Comparison of ENCODE assay signal across 9 mouse cellular contexts in the genomic region with DNA sequence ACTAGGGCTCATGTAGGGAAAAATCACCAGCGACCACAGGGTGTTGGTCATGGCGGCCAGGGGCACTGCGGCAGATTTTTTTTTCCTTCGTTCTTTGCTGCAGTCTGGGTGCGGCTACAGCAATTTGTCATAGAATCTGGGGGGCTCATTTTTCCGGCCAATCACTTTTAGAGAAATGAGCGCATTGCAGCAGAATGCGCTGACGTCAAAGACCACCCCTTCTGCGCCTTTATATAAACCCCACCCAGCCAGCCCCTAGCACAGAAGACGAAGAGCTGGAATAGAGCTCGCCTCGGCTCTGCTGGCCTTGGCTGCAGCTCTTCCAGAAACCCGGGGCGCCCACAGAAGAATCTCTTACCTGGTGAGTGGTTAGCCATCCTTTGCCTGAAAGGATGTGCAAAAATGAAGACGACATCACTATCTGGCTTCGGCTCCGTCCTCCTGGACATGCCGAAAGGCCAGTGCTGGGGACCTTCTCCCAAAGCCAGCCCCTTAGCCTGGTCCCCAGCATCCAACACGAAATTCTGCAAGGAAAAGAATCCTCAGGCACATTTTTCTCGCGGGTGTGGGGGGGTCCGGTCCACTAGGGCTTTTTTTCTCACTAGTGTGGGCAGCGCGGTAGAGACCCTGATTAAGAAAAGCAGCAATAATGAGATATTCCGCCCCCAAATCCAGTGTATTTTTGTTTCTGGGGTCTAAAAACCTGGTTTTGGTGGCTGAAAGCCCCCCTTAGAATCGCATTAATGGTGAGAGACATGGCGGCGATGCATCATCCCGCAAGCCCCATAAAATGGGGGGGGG. TPM values are rescaled to one million over a fixed set of nuclear protein-coding genes. Genes with fewer than 3 reads are reported as not detected.
A peak's percentile ranks its signal among the peaks of the same experiment; 100 is the strongest.
DNase-seq lines count a peak whose midpoint lies in the region; ATAC-seq lines count a peak whose summit lies in the region.
"Had no signal": no experiment of that assay in that cellular context is flagged by ENCODE, and none has a peak within 500 bp of the region (broad histone marks: within the 10 kb centered on the region; RNA-seq: fewer than 3 reads in every experiment).

No protein-coding gene starts in this region.

- peak; percentile 80 for DNase-seq in R1 (ENCODE audit: low read depth, low spot score)
- DNase-seq in forebrain, embryonic 14.5 days (ENCODE audit: low spot score), result peak; percentile 92
- peak; percentile 60 to 68 for DNase-seq in left cerebral cortex, adult 18-20 months (ENCODE audit: low spot score in 2 of 2)
- DNase-seq in midbrain, embryonic 11.5 days (ENCODE audit: low spot score, missing footprints), result peak; percentile 93
- DNase-seq in testis, postnatal 10 days (ENCODE audit: low spot score), result peak; percentile 58
- no peak for DNase-seq in thymus, postnatal 14 days

- peaks cover 4% of the 10 kb centered on the region; the same call in 1 of the 2 replicates for H3K36me3 ChIP-seq in forebrain, embryonic 14.5 days (ENCODE audit: control insufficient read depth, insufficient read depth, low read length)
- no peaks in the 10 kb centered on the region for H3K36me3 ChIP-seq in heart, embryonic 15.5 days
- H3K36me3 ChIP-seq in midbrain, embryonic 11.5 days (ENCODE audit: control insufficient read depth, insufficient read depth, low read length), result no peaks in the 10 kb centered on the region; the same call in 1 of the 2 replicates

- WGBS in forebrain, embryonic 14.5 days, result 48% methylated on average over 30 of the region's 30 CpGs
- WGBS in heart, embryonic 15.5 days, result 47% methylated on average over 30 of the region's 30 CpGs
- 51% methylated on average over 30 of the region's 30 CpGs for WGBS in midbrain, embryonic 11.5 days

- H3K27me3 ChIP-seq in forebrain, embryonic 14.5 days (replicated peaks; ENCODE audit: control insufficient read depth, insufficient read depth, low read length), result no peaks in the 10 kb centered on the region
- H3K27me3 ChIP-seq in heart, embryonic 15.5 days, result no peaks in the 10 kb centered on the region
- peaks cover 2% of the 10 kb centered on the region; the same call in 1 of the 2 replicates for H3K27me3 ChIP-seq in midbrain, embryonic 11.5 days (ENCODE audit: control insufficient read depth, insufficient read depth, low read length)

- no peaks in the 10 kb centered on the region for H3K4me1 ChIP-seq in brown adipose tissue, adult 24 weeks (ENCODE audit: control insufficient read depth, insufficient read depth, insufficient read length, low read length)
- no peaks in the 10 kb centered on the region for H3K4me1 ChIP-seq in forebrain, embryonic 14.5 days (ENCODE audit: control insufficient read depth, insufficient read depth, low read length)
- H3K4me1 ChIP-seq in heart, embryonic 15.5 days (replicated peaks), result no peaks in the 10 kb centered on the region
- peaks cover 2% of the 10 kb centered on the region; the same call in 1 of the 2 replicates for H3K4me1 ChIP-seq in midbrain, embryonic 11.5 days (ENCODE audit: control insufficient read depth, insufficient read depth, low read length)

- H3K4me2 ChIP-seq in forebrain, embryonic 14.5 days (ENCODE audit: low read length), result peak overlapping the region; percentile 41
- peak overlapping the region; percentile 61 for H3K4me2 ChIP-seq in heart, embryonic 15.5 days
- H3K4me2 ChIP-seq in midbrain, embryonic 11.5 days, result peak overlapping the region; percentile 47

- H3K27ac ChIP-seq in brown adipose tissue, adult 24 weeks (replicated peaks; ENCODE audit: low read depth, low read length), result no peak overlapping the region
- peak overlapping the region; percentile 59 for H3K27ac ChIP-seq in forebrain, embryonic 14.5 days (ENCODE audit: low read depth, low read length)
- peak overlapping the region; percentile 45; the same call in 1 of the 2 replicates for H3K27ac ChIP-seq in heart, embryonic 15.5 days
- H3K27ac ChIP-seq in midbrain, embryonic 11.5 days (ENCODE audit: low read depth, low read length), result no peak overlapping the region; the same call in 1 of the 2 replicates

- peak; percentile 76 for ATAC-seq in forebrain, embryonic 14.5 days
- ATAC-seq in heart, embryonic 15.5 days (replicated peaks; ENCODE audit: insufficient number of reproducible peaks, insufficient read depth, low FRiP score, low read depth), result peak; percentile 45; the same call in 1 of the 2 replicates
- ATAC-seq in midbrain, embryonic 11.5 days (ENCODE audit: low FRiP score), result peak; percentile 72

- H3K9me3 ChIP-seq in forebrain, embryonic 14.5 days (replicated peaks; ENCODE audit: control insufficient read depth, low read length), result peaks cover 6% of the 10 kb centered on the region; the same call in 1 of the 2 replicates
- H3K9me3 ChIP-seq in heart, embryonic 15.5 days (replicated peaks), result peaks cover 23% of the 10 kb centered on the region; the same call in 1 of the 2 replicates
- peaks cover 29% of the 10 kb centered on the region for H3K9me3 ChIP-seq in midbrain, embryonic 11.5 days (ENCODE audit: control insufficient read depth, low read length)

- H3K4me3 ChIP-seq in brown adipose tissue, adult 24 weeks (ENCODE audit: insufficient read depth, low read depth, low read length), result peak overlapping the region; percentile 21
- H3K4me3 ChIP-seq in forebrain, embryonic 14.5 days (ENCODE audit: low read depth, low read length), result peak overlapping the region; percentile 37
- H3K4me3 ChIP-seq in heart, embryonic 15.5 days, result peak overlapping the region; percentile 49
- peak overlapping the region; percentile 41 for H3K4me3 ChIP-seq in midbrain, embryonic 11.5 days (ENCODE audit: low read depth, low read length)

- H3K9ac ChIP-seq in forebrain, embryonic 14.5 days (ENCODE audit: low read length), result peak overlapping the region; percentile 66
- H3K9ac ChIP-seq in heart, embryonic 15.5 days, result peak overlapping the region; percentile 40
- peak overlapping the region; percentile 66 for H3K9ac ChIP-seq in midbrain, embryonic 11.5 days (ENCODE audit: low read length)

RNA-seq across cellular contexts. Expression of a gene that starts 59.2 kb away (rescaled TPM):
- polyA plus RNA-seq in brown adipose tissue, adult 24 weeks (2012; ENCODE audit: insufficient read depth, insufficient read length, missing spikeins), result not detected in 2 replicates
- 0.37 and 0.58 TPM in 2 replicates for polyA plus RNA-seq in forebrain, embryonic 14.5 days (2014; fragmentation: Nextera tagmentation; extraction: Ambion mirVana)
- 0.47 and 0.71 TPM in 2 replicates for polyA plus RNA-seq in heart, embryonic 15.5 days (2015; fragmentation: Nextera tagmentation; extraction: Ambion mirVana)
- under 1 TPM; 0.21 to 0.26 TPM for total RNA-seq in left cerebral cortex, adult 18-20 months (2021)
- 0.32 and 0.59 TPM in 2 replicates for polyA plus RNA-seq in midbrain, embryonic 11.5 days (2014; fragmentation: Nextera tagmentation; extraction: Ambion mirVana)
- polyA plus RNA-seq: testis, adult 2 months had no signal

Comparison
In these comparisons a context has a peak if more than half of its experiments do, and no peak if none do; other contexts are left out.
1. H3K27ac ChIP-seq: peak in forebrain, embryonic 14.5 days (single experiment) and heart, embryonic 15.5 days (single experiment); none in brown adipose tissue, adult 24 weeks (single experiment) and midbrain, embryonic 11.5 days (single experiment).
2. Peak in every context shown above with its lines, with median percentiles within 50 percentile points of each other: H3K4me3 ChIP-seq, ATAC-seq, H3K4me2 ChIP-seq and H3K9ac ChIP-seq.